Mouse (Mus musculus) midbrain, embryonic 13.5 days (tissue): ENCODE measurements around the gene Ttc3. TPM values are rescaled to one million over a fixed set of nuclear protein-coding genes. Genes with fewer than 3 reads are reported as not detected.
A peak's percentile ranks its signal among the peaks of the same experiment; 100 is the strongest.

Source experiments
- ATAC-seq: fragments of 200-750 bp; cut with Nextera tagmentation; 2 replicates; pipeline ENCODE4 v1.8.0; 2017; ENCODE audit warnings: mild to moderate bottlenecking, moderate TSS enrichment, moderate library complexity
- H3K27ac ChIP-seq: fragments of 300-500 bp; sonication (generic); 2 replicates; pipeline ENCODE4 v1.5.1; 2015; ENCODE audit warnings: inconsistent platforms, mild to moderate bottlenecking, moderate library complexity
- H3K27me3 ChIP-seq: fragments of 300-500 bp; sonication (generic); 2 replicates; pipeline ENCODE4 v1.6.1; 2015; ENCODE audit warnings: mild to moderate bottlenecking, inconsistent platforms
- H3K36me3 ChIP-seq: fragments of 300-500 bp; sonication (generic); 2 replicates; pipeline ENCODE4 v1.6.1; 2015; ENCODE audit warnings: mild to moderate bottlenecking, inconsistent platforms
- H3K4me1 ChIP-seq: fragments of 300-500 bp; sonication (generic); replicated peaks from 2 replicates; pipeline ENCODE4 v1.6.1; 2015; ENCODE audit warnings: inconsistent platforms
- H3K4me2 ChIP-seq: fragments of 300-500 bp; sonication (generic); replicated peaks from 2 replicates; pipeline ENCODE4 v1.6.1; 2015; ENCODE audit warnings: moderate library complexity, mild to moderate bottlenecking, inconsistent platforms
- H3K4me3 ChIP-seq: fragments of 300-500 bp; sonication (generic); replicated peaks from 2 replicates; pipeline ENCODE4 v1.5.1; 2015; ENCODE audit warnings: mild to moderate bottlenecking, inconsistent platforms
- H3K9ac ChIP-seq: fragments of 300-500 bp; sonication (generic); replicated peaks from 2 replicates; pipeline ENCODE4 v1.6.1; 2015; ENCODE audit warnings: mild to moderate bottlenecking, inconsistent platforms
- H3K9me3 ChIP-seq: fragments of 300-500 bp; sonication (generic); 2 replicates; pipeline ENCODE4 v1.6.1; 2016; ENCODE audit warnings: mild to moderate bottlenecking, inconsistent platforms
- WGBS: fragments of 180-500 bp; shearing (Covaris S2); methylation state at CpG from one replicate; pipeline ENCODE4 v1.1.7; 2015; 5-methylcytosine and 5-hydroxymethylcytosine counted together
- polyA plus RNA-seq: library from polyadenylated mRNA; unstranded; fragments of >200 nt; fragmentation: Nextera tagmentation; extraction: Ambion mirVana; gene quantifications from 2 replicates; pipeline ENCODE4 v1.2.1, GENCODE M21; 2015

Gene Ttc3
- polyA plus RNA-seq, 1 experiment from 2014 or later: 803 TPM

- Histone ChIP-seq H3K27me3 (no peaks in the 10 kb centered on the region), H3K9ac (no peak overlapping the region), H3K27ac (no peak overlapping the region), H3K9me3 (no peaks in the 10 kb centered on the region), H3K4me2 (no peak overlapping the region), H3K4me1 (peaks cover 9% of the 10 kb centered on the region; the same call in 1 of the 2 replicates), H3K36me3 (peaks cover 23% of the 10 kb centered on the region), H3K4me3 (no peak overlapping the region)
- WGBS: 38% methylated on average over 2 of the region's 2 CpGs
- no peak for ATAC-seq
These were observed 31.2 kb downstream of the Ttc3 start for GRCm38 (mm10) chr16:94401636-94402035.

DNA sequence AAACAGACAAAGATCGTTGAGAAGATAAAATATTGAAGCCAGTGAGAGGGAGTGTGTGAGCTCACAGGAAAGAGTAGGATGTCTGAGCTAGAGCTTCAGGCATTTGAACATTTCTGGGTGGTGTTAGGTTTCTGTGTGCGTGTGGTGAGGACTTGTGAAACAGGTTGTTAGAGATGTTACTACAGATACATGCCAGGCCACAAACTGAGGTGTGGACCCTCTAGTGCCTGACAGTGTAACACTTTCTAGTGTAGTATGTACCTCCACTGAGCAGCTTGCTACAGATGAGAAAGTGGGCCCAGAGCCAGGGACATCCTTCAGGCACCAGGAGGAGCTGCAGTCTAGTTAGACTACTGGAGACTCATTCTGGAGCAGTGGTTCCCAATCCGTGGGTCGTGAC is 31.8 kb downstream of the Ttc3 start:
- Histone ChIP-seq H3K27ac (no peak overlapping the region), H3K4me2 (no peak overlapping the region), H3K4me3 (no peak overlapping the region), H3K27me3 (no peaks in the 10 kb centered on the region), H3K9ac (no peak overlapping the region), H3K9me3 (no peaks in the 10 kb centered on the region), H3K36me3 (peaks cover 25% of the 10 kb centered on the region), H3K4me1 (peaks cover 9% of the 10 kb centered on the region; the same call in 1 of the 2 replicates)
- no peak for ATAC-seq
- WGBS: 90% methylated on average over 4 of the region's 4 CpGs

GRCm38 (mm10) chr16:94411287-94411686 is 40.9 kb downstream of the Ttc3 start:
- no peak overlapping the region for H3K4me3 ChIP-seq

GRCm38 (mm10) chr16:94412198-94412597 is 41.8 kb downstream of the Ttc3 start:
- no peak overlapping the region for H3K4me3 ChIP-seq
- H3K27ac ChIP-seq: no peak overlapping the region
- no peaks in the 10 kb centered on the region for H3K4me1 ChIP-seq
- peaks cover 51% of the 10 kb centered on the region for H3K36me3 ChIP-seq
- no peaks in the 10 kb centered on the region for H3K27me3 ChIP-seq
- H3K9me3 ChIP-seq: no peaks in the 10 kb centered on the region
- 90% methylated on average over 2 of the region's 2 CpGs for WGBS
- H3K4me2 ChIP-seq: no peak overlapping the region
- H3K9ac ChIP-seq: no peak overlapping the region
- no peak for ATAC-seq

More at GRCm38 (mm10) chr16:94411287-94411686, 40.9 kb downstream of the Ttc3 start:
- no peaks in the 10 kb centered on the region for H3K9me3 ChIP-seq
- no peak overlapping the region for H3K27ac ChIP-seq
- 94% methylated on average over 3 of the region's 3 CpGs for WGBS
- no peak overlapping the region for H3K4me2 ChIP-seq
- H3K36me3 ChIP-seq: peaks cover 54% of the 10 kb centered on the region
- ATAC-seq: no peak
- no peaks in the 10 kb centered on the region for H3K27me3 ChIP-seq
- no peak overlapping the region for H3K9ac ChIP-seq
- H3K4me1 ChIP-seq: no peaks in the 10 kb centered on the region

DNA sequence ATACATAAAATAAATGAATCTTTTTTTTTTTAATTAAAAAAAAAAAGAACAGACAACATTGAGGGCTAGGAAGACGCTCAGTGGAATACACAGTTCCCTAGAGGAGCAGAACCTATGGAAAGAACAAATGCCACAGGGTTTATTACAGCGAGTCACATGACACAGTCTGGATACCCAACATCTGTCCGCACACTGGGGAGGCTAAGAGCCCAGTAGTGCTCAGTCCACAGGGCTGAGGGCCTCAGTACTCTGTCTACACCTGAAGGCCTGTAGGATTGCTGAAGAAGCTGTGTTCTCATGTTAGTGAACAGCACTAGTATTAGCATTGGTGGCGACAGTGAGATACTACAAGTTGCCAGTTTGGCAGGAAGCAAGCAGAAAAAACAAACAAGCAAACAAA is 42.3 kb downstream of the Ttc3 start:
- no peak overlapping the region for H3K9ac ChIP-seq
- no peaks in the 10 kb centered on the region for H3K9me3 ChIP-seq
- H3K4me3 ChIP-seq: no peak overlapping the region
- H3K27me3 ChIP-seq: no peaks in the 10 kb centered on the region
- peak; percentile 66; the same call in 1 of the 2 replicates for ATAC-seq
- 93% methylated on average over 4 of the region's 4 CpGs for WGBS
- H3K4me1 ChIP-seq: no peaks in the 10 kb centered on the region
- H3K27ac ChIP-seq: no peak overlapping the region
- no peak overlapping the region for H3K4me2 ChIP-seq
- peaks cover 52% of the 10 kb centered on the region for H3K36me3 ChIP-seq

GRCm38 (mm10) chr16:94414151-94414550 is 43.7 kb downstream of the Ttc3 start:
- Histone ChIP-seq H3K36me3 (peaks cover 58% of the 10 kb centered on the region), H3K4me3 (no peak overlapping the region), H3K27me3 (no peaks in the 10 kb centered on the region), H3K4me2 (no peak overlapping the region), H3K27ac (no peak overlapping the region), H3K9me3 (no peaks in the 10 kb centered on the region), H3K4me1 (no peaks in the 10 kb centered on the region), H3K9ac (no peak overlapping the region)
- no peak for ATAC-seq
- WGBS: 95% methylated on average over 6 of the region's 6 CpGs

GRCm38 (mm10) chr16:94420498-94420897 is 50.1 kb downstream of the Ttc3 start:
- H3K4me2 ChIP-seq: no peak overlapping the region
- no peak overlapping the region for H3K27ac ChIP-seq
- 96% methylated on average over 3 of the region's 3 CpGs for WGBS
- H3K4me1 ChIP-seq: no peaks in the 10 kb centered on the region
- no peak overlapping the region for H3K9ac ChIP-seq
- no peaks in the 10 kb centered on the region for H3K27me3 ChIP-seq
- no peak for ATAC-seq
- no peak overlapping the region for H3K4me3 ChIP-seq
- H3K36me3 ChIP-seq: peaks cover 77% of the 10 kb centered on the region
- no peaks in the 10 kb centered on the region for H3K9me3 ChIP-seq

- H3K27ac ChIP-seq: no peak overlapping the region
- no peaks in the 10 kb centered on the region for H3K4me1 ChIP-seq
- H3K9ac ChIP-seq: no peak overlapping the region
- H3K4me2 ChIP-seq: no peak overlapping the region
- peaks cover 80% of the 10 kb centered on the region for H3K36me3 ChIP-seq
- 94% methylated on average over 4 of the region's 4 CpGs for WGBS
- no peak overlapping the region for H3K4me3 ChIP-seq
- H3K27me3 ChIP-seq: no peaks in the 10 kb centered on the region
- no peak for ATAC-seq
- H3K9me3 ChIP-seq: no peaks in the 10 kb centered on the region
These were observed 58.5 kb downstream of the Ttc3 start for GRCm38 (mm10) chr16:94428948-94429347.

- Histone ChIP-seq H3K9ac (no peak overlapping the region), H3K27ac (no peak overlapping the region)
- 94% methylated on average over 8 of the region's 8 CpGs for WGBS
These were observed 65.2 kb downstream of the Ttc3 start for GRCm38 (mm10) chr16:94435495-94436234.

GRCm38 (mm10) chr16:94436801-94437200 is 66.4 kb downstream of the Ttc3 start:
- Histone ChIP-seq H3K36me3 (peaks cover 88% of the 10 kb centered on the region), H3K4me3 (no peak overlapping the region)

More at GRCm38 (mm10) chr16:94435495-94436234, 65.2 kb downstream of the Ttc3 start:
- H3K4me3 ChIP-seq: no peak overlapping the region
- H3K4me1 ChIP-seq: no peaks in the 10 kb centered on the region
- H3K9me3 ChIP-seq: no peaks in the 10 kb centered on the region
- H3K36me3 ChIP-seq: peaks cover 90% of the 10 kb centered on the region
- H3K27me3 ChIP-seq: no peaks in the 10 kb centered on the region
- ATAC-seq: no peak
- no peak overlapping the region for H3K4me2 ChIP-seq

DNA sequence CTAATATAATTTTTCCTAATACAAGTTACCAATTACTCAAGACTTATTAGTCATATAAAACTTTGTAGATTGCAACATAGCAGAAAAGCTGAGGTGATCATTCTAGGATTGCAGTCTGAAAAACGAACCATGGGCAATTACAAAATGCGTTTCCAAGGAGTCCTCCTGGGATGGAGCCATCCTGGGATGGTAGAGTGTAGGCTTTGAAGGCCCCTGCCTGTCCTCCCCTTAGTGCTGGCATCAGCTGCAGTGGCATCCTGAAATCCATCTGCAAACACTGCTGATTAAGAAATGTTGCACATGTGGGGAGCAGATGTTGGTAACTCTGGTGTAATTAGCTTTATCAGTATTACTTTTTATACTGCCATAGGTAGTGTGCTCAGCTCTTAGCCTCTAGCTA is 70.9 kb downstream of the Ttc3 start:
- no peak for ATAC-seq
- Histone ChIP-seq H3K4me2 (no peak overlapping the region), H3K9me3 (no peaks in the 10 kb centered on the region), H3K27me3 (no peaks in the 10 kb centered on the region), H3K4me1 (no peaks in the 10 kb centered on the region), H3K36me3 (peaks cover 80% of the 10 kb centered on the region), H3K27ac (no peak overlapping the region), H3K4me3 (no peak overlapping the region), H3K9ac (no peak overlapping the region)
- WGBS: 82% methylated on average over 2 of the region's 2 CpGs

More at GRCm38 (mm10) chr16:94436801-94437200, 66.4 kb downstream of the Ttc3 start:
- no peaks in the 10 kb centered on the region for H3K9me3 ChIP-seq
- no peak overlapping the region for H3K9ac ChIP-seq
- no peak for ATAC-seq
- H3K4me2 ChIP-seq: no peak overlapping the region
- no peaks in the 10 kb centered on the region for H3K27me3 ChIP-seq
- 96% methylated on average over 2 of the region's 2 CpGs for WGBS
- no peak overlapping the region for H3K27ac ChIP-seq
- no peaks in the 10 kb centered on the region for H3K4me1 ChIP-seq

DNA sequence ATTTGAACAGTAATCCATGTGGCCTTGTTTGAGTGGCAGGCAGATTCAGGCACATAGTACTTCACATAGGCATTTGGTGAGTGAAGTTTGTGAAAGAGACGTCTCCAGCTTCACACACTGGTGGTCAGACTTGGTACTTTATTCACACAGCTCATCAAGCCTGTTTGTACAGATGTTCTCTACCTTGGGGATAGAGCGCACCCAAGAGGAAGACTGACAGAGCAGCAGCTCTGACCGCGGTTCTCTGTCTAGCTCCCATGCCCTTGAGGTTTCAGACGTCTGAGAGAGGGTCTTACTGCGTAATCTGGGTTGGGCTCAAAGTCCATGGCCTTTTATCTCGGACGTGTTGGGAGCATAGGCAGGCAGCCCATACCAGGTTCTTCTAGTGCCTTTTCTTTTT is 78.7 kb downstream of the Ttc3 start:
- no peaks in the 10 kb centered on the region for H3K9me3 ChIP-seq
- H3K9ac ChIP-seq: no peak overlapping the region
- no peaks in the 10 kb centered on the region for H3K27me3 ChIP-seq
- H3K4me2 ChIP-seq: no peak overlapping the region
- no peak overlapping the region for H3K4me3 ChIP-seq
- ATAC-seq: no peak
- H3K27ac ChIP-seq: no peak overlapping the region
- H3K4me1 ChIP-seq: no peaks in the 10 kb centered on the region
- peaks cover 80% of the 10 kb centered on the region for H3K36me3 ChIP-seq
- WGBS: 84% methylated on average over 8 of the region's 8 CpGs

DNA sequence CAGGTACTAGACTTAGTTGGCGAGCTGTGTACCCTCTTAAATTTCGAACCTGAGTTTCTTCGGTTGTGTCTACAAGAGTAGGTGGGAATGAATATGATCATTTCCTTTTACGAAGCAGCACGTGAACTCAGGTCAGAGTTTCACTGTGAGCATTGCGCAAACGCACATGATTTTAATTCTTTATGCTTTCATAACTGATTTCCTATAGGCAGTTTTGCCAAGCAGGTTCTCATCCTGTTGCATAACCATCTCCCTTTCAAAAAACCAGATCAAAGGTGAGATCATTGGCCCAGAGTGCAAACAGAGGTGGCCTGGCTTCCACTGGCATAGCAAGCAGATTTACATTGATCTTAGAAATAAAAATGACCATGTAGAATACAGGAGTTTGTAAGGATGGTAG is 79.2 kb downstream of the Ttc3 start:
- Histone ChIP-seq H3K4me3 (no peak overlapping the region), H3K36me3 (peaks cover 83% of the 10 kb centered on the region), H3K27me3 (no peaks in the 10 kb centered on the region), H3K4me2 (no peak overlapping the region), H3K27ac (no peak overlapping the region), H3K9ac (no peak overlapping the region), H3K9me3 (no peaks in the 10 kb centered on the region), H3K4me1 (no peaks in the 10 kb centered on the region)
- WGBS: 96% methylated on average over 7 of the region's 7 CpGs
- no peak for ATAC-seq
